Mouse (Mus musculus) heart, adult 2 months (tissue): ENCODE data around the gene Bahcc1. TPM values are rescaled to one million over a fixed set of nuclear protein-coding genes. Genes with fewer than 3 reads are reported as not detected.
A peak's percentile ranks its signal among the peaks of the same experiment; 100 is the strongest.

Source experiments
- DNase-seq, 2 experiments: peaks; one replicate each; pipeline ENCODE4 v3.0.0; 2021
- H3K27ac ChIP-seq: fragments of 200-600 bp; 2 replicates; pipeline ENCODE4 v1.8.1; 2022
- H3K27me3 ChIP-seq: fragments of 200-500 bp; 2 replicates; pipeline ENCODE4 v1.6.1; 2012; ENCODE audit warnings: mild to moderate bottlenecking, low read length, inconsistent platforms, mixed read lengths; ENCODE audit not compliant: control insufficient read depth, insufficient read depth
- H3K36me3 ChIP-seq: fragments of 200-500 bp; 2 replicates; pipeline ENCODE4 v1.6.1; 2012; ENCODE audit warnings: low read length, inconsistent platforms; ENCODE audit not compliant: control insufficient read depth, insufficient read depth
- H3K4me1 ChIP-seq: fragments of 200-500 bp; 2 replicates; pipeline ENCODE4 v1.6.1; 2011; ENCODE audit warnings: low read length; ENCODE audit not compliant: control insufficient read depth, insufficient read depth
- H3K4me3 ChIP-seq: fragments of 200-600 bp; 2 replicates; pipeline ENCODE4 v1.8.1; 2022
- H3K79me2 ChIP-seq: fragments of 200-500 bp; replicated peaks from 2 replicates; pipeline ENCODE4 v1.6.1; 2012; ENCODE audit warnings: mild to moderate bottlenecking, inconsistent platforms, low read length, moderate library complexity, mixed read lengths; ENCODE audit not compliant: control insufficient read depth, insufficient read depth
- H3K9ac ChIP-seq: fragments of 200-500 bp; 2 replicates; pipeline ENCODE4 v1.6.1; 2012; ENCODE audit warnings: low read depth, mild to moderate bottlenecking, control low read depth, inconsistent platforms, low read length, mixed read lengths
- CTCF ChIP-seq: fragments of 200-600 bp; IDR thresholded peaks from 2 replicates; pipeline ENCODE4 v1.8.1; 2022; ENCODE audit warnings: antibody characterized with exemption, mild to moderate bottlenecking, moderate library complexity
- EP300 ChIP-seq: fragments of 200-500 bp; IDR thresholded peaks from 2 replicates; pipeline ENCODE4 v1.6.1; 2011; ENCODE audit warnings: low read depth, low read length, control low read depth; ENCODE audit not compliant: insufficient read depth
- POLR2A ChIP-seq: fragments of 200-500 bp; IDR thresholded peaks from 2 replicates; pipeline ENCODE4 v1.6.1; 2011; ENCODE audit warnings: mild to moderate bottlenecking, low read depth, low read length, control low read depth; ENCODE audit not compliant: insufficient read depth
- WGBS: fragments of 180-500 bp; shearing (Covaris S2); methylation state at CpG from one replicate; pipeline ENCODE4 v1.1.7; 2018; 5-methylcytosine and 5-hydroxymethylcytosine counted together
- intact Hi-C: fragments of 180-260 bp; cut with DNase I; formaldehyde crosslinking; loops from one replicate; pipeline ENCODE4 v1.15.1; 2025
- polyA plus RNA-seq: library from polyadenylated mRNA; depleted of rRNA; stranded (reverse); fragments of >200 nt; gene quantifications from 2 replicates; pipeline ENCODE4 v1.2.3, GENCODE M21; 2012
- total RNA-seq, 2 experiments: library from RNA; stranded (reverse); gene quantifications; 2 replicates each; pipeline ENCODE4 v1.2.3; 2021

Gene Bahcc1
- total and polyA plus RNA-seq, 3 experiments = 5.4 to 9.7 (median 6.4) TPM

DNA sequence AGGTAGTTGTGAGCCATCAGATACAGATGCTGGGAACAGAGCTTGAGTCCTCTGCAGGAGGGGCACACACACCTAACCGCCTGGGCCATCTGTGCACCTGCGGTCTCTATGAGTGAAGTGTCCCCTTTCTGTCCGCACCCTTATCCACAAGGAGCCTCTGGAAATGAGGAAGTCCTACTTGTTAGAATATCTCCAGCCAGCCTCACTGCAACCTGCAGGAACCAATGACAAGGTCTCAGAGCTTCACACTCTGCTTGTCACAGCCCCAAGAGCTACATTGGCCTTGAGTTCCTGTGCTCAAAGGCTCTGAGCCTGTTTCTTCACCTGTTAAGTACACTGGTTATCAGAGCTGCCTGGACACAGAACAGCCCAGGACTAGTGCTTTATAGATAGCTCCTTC, 30.4 kb downstream of the Bahcc1 start:
- no peak overlapping the region for H3K9ac ChIP-seq
- TF ChIP-seq POLR2A (no peak), EP300 (no peak), CTCF (no peak)
- no peak overlapping the region for H3K4me3 ChIP-seq
- H3K27me3 ChIP-seq = no peaks in the 10 kb centered on the region
- WGBS = 90% methylated on average over 3 of the region's 3 CpGs
- H3K4me1 ChIP-seq = peaks cover 29% of the 10 kb centered on the region
- intact Hi-C loops = loop anchor here (2.0 kb wide), 1 partner anchor 44 kb away; no protein-coding TSS in a partner anchor
- no peaks in the 10 kb centered on the region for H3K36me3 ChIP-seq
- 0 out of 2 replicates have a peak, but pooled peaks cover 1% of the 10 kb centered on the region for H3K79me2 ChIP-seq
- H3K27ac ChIP-seq = no peak overlapping the region
- DNase-seq = no peak

DNA sequence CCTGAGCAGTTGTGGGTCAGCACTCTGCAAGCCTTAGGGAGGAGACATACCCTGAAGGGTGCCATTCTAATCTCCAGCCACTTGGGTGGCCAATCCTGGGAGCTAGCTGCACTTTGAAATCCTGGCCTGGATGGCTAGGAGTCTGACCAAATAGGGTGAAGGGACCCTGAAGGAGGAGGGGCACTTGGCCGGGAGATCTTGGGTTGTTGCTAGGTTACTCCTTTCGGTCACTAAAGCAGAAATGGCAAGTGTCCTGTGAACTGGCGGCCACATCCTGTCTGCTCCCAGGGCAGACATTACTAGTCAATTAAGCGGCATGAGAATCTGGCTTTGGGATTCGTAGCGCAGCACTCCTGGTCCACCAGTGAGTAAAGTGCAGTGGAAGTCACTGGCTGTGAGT, 31.3 kb downstream of the Bahcc1 start:
- 39% methylated on average over 6 of the region's 6 CpGs for WGBS
- H3K4me3 ChIP-seq = no peak overlapping the region
- H3K4me1 ChIP-seq = peaks cover 32% of the 10 kb centered on the region
- intact Hi-C loops = no loop called here
- no peaks in the 10 kb centered on the region for H3K79me2 ChIP-seq
- TF ChIP-seq EP300 = no peak
- peak; percentile 11; the same call in 1 of the 2 replicates for TF ChIP-seq CTCF
- H3K36me3 ChIP-seq = no peaks in the 10 kb centered on the region
- no peaks in the 10 kb centered on the region for H3K27me3 ChIP-seq
- no peak for DNase-seq
- no peak overlapping the region for H3K9ac ChIP-seq
- no peak overlapping the region; the same call in 1 of the 2 replicates for H3K27ac ChIP-seq

DNA sequence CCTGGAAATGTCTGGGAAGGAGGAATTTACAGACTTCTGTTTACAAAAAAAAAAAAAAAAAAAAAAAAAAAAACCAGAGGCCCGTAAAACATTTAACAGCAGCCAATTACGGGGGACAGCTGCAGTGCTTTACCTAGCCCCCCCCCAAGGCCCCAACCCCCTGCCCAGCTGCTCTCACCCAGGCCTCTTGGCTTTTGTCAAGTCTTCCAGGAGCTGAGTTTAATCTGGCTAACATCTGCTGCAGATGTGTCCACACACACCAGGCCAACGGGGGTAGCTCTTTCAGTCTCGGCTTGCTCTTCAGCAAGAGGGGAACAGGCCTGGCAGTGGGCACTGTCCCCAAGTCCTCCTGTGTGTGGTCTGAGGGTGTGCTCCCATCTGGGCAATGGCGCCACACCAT, 32.7 kb downstream of the Bahcc1 start:
- H3K79me2 ChIP-seq = no peaks in the 10 kb centered on the region
- TF ChIP-seq POLR2A (no peak), CTCF (no peak), EP300 (no peak)
- no peak overlapping the region for H3K9ac ChIP-seq
- H3K36me3 ChIP-seq = no peaks in the 10 kb centered on the region
- no peak for DNase-seq
- no peaks in the 10 kb centered on the region for H3K27me3 ChIP-seq
- no peak overlapping the region for H3K27ac ChIP-seq
- WGBS = 80% methylated on average over 5 of the region's 5 CpGs
- no peak overlapping the region for H3K4me3 ChIP-seq
- intact Hi-C loops = no loop called here
- H3K4me1 ChIP-seq = peaks cover 37% of the 10 kb centered on the region

DNA sequence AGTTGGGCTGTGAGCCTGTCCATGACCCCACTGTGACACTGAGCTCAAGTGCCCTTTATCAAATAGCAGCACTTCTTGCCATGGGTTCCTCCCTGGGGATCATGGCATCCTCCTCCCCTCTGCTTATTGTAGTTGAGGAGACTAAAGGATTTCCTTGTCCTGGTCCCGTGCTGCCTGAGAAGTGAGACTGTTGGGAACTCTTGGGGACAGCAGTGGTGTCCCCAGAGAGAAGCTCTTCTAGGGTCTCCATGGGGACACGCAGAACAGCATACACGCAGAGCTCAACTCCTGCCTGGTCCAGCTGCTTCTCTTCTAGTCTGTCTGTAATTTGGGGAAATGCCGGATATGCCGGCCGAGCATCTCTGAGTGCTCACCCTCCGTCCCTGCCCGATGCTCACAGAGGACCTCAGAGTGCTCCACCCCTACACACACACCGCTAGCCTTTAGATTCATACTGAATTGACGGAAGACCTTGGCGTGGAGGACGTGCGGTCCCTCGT, 33.6 kb downstream of the Bahcc1 start:
- WGBS = 54% methylated on average over 14 of the region's 14 CpGs
- no peak overlapping the region for H3K4me3 ChIP-seq
- no peak overlapping the region; the same call in 1 of the 2 replicates for H3K27ac ChIP-seq
- intact Hi-C loops = no loop called here
- peaks cover 34% of the 10 kb centered on the region for H3K4me1 ChIP-seq
- no peaks in the 10 kb centered on the region for H3K27me3 ChIP-seq
- no peaks in the 10 kb centered on the region for H3K36me3 ChIP-seq
- H3K79me2 ChIP-seq = no peaks in the 10 kb centered on the region
- TF ChIP-seq EP300 = 0 out of 2 replicates have a peak, but pooled peaks have one; percentile 30
- no peak for TF ChIP-seq POLR2A
- DNase-seq = peak in 1 of 2 experiments; percentile 32
- no peak overlapping the region for H3K9ac ChIP-seq

DNA sequence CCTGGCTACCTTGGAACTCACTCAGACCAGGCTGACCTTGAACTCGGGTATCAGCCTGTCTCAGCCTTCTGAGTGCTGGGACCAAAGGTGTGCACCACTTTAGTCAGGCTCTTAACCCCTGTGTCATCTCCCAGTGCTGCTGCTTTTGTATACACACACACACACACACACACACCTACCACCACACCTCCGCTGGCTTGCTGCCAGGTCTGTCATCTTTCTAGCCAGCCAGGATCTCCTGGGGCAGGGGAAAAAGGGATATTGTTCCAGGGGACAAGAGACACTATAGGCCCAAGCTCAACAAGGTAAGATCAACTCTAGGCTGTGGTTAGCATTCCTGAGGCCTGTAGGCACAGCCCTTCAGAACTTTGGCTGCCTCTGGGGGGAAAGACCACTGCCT, 34.5 kb downstream of the Bahcc1 start:
- 79% methylated on average over 2 of the region's 2 CpGs for WGBS

DNA sequence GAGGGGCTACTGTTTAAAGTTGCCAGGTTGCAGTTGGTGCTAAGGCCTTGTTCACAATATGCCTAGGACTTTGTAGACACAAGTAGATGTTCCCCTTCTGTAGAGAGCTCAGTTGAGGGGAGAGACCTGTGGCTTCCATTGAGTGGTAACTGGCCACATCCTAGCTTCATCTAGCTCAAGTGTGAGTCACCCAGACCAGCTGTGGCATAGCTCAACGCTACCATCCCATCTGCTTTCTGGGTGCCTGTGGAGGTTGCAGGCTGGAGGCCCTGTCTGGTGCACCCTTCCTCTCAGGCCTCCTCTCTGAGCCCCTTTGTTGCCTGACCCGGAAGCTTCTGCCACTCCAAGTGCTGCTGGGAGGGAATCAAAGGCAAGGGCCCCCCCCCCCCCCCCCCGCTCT, 34.9 kb downstream of the Bahcc1 start:
- Histone ChIP-seq H3K36me3 (no peaks in the 10 kb centered on the region), H3K9ac (no peak overlapping the region), H3K27ac (no peak overlapping the region), H3K4me1 (peaks cover 24% of the 10 kb centered on the region), H3K79me2 (no peaks in the 10 kb centered on the region), H3K4me3 (no peak overlapping the region), H3K27me3 (no peaks in the 10 kb centered on the region)
- TF ChIP-seq EP300 (no peak), CTCF (no peak), POLR2A (no peak)
- WGBS = 76% methylated on average over 3 of the region's 3 CpGs
- DNase-seq = no peak
- intact Hi-C loops = no loop called here

More for the DNA sequence above, 34.5 kb downstream of the Bahcc1 start:
- peaks cover 28% of the 10 kb centered on the region for H3K4me1 ChIP-seq
- no peaks in the 10 kb centered on the region for H3K27me3 ChIP-seq
- H3K36me3 ChIP-seq = no peaks in the 10 kb centered on the region
- H3K79me2 ChIP-seq = no peaks in the 10 kb centered on the region
- no peak overlapping the region for H3K27ac ChIP-seq
- no peak overlapping the region for H3K9ac ChIP-seq
- no peak for TF ChIP-seq POLR2A
- no peak for TF ChIP-seq CTCF
- TF ChIP-seq EP300 = no peak
- DNase-seq = no peak
- intact Hi-C loops = no loop called here
- H3K4me3 ChIP-seq = no peak overlapping the region
